Mouse (Mus musculus): ENCODE data around the gene Def6.

Gene Def6

DNA sequence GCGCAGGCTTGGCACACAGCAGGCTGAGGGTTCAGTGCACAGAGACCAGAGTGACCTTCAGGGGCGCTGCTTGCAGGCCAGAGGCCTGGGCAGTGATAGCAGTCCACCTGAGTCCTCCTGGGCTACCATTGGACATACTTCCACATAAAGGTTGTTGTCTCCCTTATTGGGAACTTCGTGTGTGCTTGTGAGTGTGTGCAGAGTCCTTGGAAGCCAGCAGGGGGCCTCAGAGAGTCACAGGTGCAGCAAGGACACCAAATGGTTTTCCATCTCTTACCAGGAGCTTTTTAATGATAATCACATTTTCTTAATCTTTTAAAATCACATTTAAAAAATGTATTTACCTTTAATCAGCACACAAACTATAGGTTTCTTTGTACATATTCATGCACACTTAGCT, 67.2 kb downstream of the Def6 start:
- peak; percentile 38 for DNase-seq (ENCODE audit: low read depth)

DNA sequence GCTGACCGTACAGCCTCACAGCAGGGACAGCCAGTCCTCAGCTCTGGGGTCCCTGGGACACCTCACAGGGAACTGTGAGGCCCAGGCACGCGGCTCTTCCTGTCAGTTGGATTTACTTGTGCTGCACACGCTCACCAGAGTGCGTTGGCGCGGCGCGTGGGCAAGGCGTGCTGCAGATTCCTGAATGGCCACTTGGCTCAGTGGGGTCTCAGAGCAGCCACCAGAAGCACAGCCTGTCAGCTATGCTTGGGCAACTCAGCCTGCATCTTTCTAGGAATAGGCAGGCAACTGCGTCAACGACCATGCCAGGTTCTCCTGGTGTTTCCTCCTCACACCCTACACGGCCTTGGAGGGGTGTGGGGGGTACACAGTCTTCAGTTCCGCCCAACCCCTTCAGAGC, 69.6 kb downstream of the Def6 start:
- no peak for DNase-seq (ENCODE audit: low read depth)

DNA sequence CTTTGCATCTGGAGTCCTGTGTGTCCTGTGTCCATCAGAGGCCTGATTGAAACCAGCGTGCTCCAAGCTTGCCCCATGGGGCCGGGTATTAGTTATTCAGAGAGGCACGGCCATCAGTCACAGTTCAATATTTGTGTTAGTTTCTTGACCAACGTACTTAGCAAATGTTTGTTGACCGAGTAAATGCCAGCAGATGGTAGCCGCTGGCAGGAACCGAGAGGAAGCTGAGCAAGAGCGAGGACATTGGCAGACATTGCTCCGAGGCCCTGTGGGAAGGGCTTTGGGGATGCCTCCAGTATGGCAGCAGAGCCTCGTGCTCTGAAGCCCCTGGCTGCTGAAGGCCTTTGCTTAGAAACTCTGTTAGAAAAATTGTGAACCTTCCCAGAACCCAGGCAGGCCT, 70.1 kb downstream of the Def6 start:
- DNase-seq (ENCODE audit: low read depth): no peak

DNA sequence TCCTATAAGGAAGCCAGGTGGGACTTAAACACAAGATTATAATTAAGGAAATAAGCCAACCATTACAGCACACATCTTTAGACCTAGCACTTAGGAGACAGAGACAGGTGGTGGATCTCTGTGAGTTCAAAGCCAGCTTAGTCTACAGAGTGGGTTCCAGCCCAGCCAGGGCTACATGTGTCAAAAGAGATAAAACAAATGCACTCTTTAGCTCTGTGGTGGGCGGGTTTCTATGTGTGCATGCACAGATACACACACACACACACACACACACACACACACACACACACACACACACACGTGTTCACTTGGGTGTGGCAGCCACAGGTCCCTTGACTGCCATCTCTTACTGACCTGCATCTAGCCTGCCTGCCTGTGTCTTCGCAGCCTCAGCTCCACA, 70.6 kb downstream of the Def6 start:
- no peak for DNase-seq (ENCODE audit: low read depth)
